9 mouse cellular contexts compared by ENCODE assay signal in the genomic region with DNA sequence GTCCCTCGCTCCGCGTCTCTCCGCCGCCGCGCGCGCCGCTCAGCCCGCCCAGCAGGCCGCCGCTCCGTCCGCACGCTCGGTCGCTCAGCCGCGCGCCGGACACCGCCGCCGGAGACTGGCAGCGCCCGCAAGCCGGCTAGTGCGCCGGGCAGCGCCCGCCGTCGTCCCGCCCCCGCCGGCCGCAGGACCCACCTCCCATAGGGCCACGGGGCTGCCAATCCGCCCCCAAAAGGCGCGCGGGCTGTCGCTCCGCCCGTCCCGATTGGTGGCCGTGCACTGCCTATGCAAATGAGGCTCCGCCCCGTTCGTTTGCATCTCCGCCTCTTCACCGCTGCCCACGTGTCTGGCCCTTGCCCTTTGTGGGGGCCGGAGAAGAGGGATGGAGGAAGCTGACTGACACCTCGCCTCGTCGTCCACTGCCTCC. TPM values are rescaled to one million over a fixed set of nuclear protein-coding genes. Genes with fewer than 3 reads are reported as not detected.
DNase-seq lines count a peak whose midpoint lies in the region; ATAC-seq and TF ChIP-seq lines count a peak whose summit lies in the region.
"Had no signal": no experiment of that assay in that cellular context is flagged by ENCODE, and none has a peak within 500 bp of the region (broad histone marks: within the 10 kb centered on the region; RNA-seq: fewer than 3 reads in every experiment).

No protein-coding gene starts in this region.

- no peaks in the 10 kb centered on the region for H3K9me3 ChIP-seq in heart, embryonic 13.5 days
- no peaks in the 10 kb centered on the region for H3K9me3 ChIP-seq in kidney, postnatal 0 days (replicated peaks; ENCODE audit: low read length)

- no peaks in the 10 kb centered on the region for H3K27me3 ChIP-seq in heart, embryonic 13.5 days (replicated peaks)
- H3K27me3 ChIP-seq in kidney, postnatal 0 days (ENCODE audit: insufficient read depth, low read length), result no peaks in the 10 kb centered on the region
- no peaks in the 10 kb centered on the region for H3K27me3 ChIP-seq in liver, adult 2 months (ENCODE audit: control insufficient read depth, insufficient read depth, low read length)
- no peaks in the 10 kb centered on the region for H3K27me3 ChIP-seq in myocyte (ENCODE audit: control insufficient read depth, insufficient read depth, insufficient read length)

- WGBS in heart, embryonic 13.5 days, result under 1% methylated on average over 49 of the region's 58 CpGs
- WGBS in kidney, postnatal 0 days, result under 1% methylated on average over 55 of the region's 58 CpGs
- 2% methylated on average over 58 of the region's 58 CpGs for WGBS in liver, adult 2 months

- peak overlapping the region; percentile 80 for H3K4me2 ChIP-seq in heart, embryonic 13.5 days
- peak overlapping the region; percentile 70 for H3K4me2 ChIP-seq in kidney, postnatal 0 days (ENCODE audit: low read length)
- peak overlapping the region; percentile 71 for H3K4me2 ChIP-seq in myocyte (ENCODE audit: low read depth)

- peak; percentile 97 for ATAC-seq in CD4-positive, CD25-positive, alpha-beta regulatory T cell, adult 4 months
- ATAC-seq in erythroid progenitor cell, adult 5-6 weeks (replicated peaks; ENCODE audit: low FRiP score, poor library complexity, severe bottlenecking), result peak; percentile 100
- peak; percentile 97 for ATAC-seq in heart, embryonic 13.5 days (ENCODE audit: extremely low read depth, insufficient number of reproducible peaks, low FRiP score, low TSS enrichment)
- peak; percentile 98 for ATAC-seq in kidney, postnatal 0 days (replicated peaks; ENCODE audit: low FRiP score, low read depth)

- H3K9ac ChIP-seq in heart, embryonic 13.5 days, result peak overlapping the region; percentile 90
- H3K9ac ChIP-seq in kidney, postnatal 0 days (ENCODE audit: low read depth, low read length), result peak overlapping the region; percentile 90
- peak overlapping the region; percentile 94 for H3K9ac ChIP-seq in liver, adult 2 months (ENCODE audit: low read depth, low read length)

- no peaks in the 10 kb centered on the region for H3K4me1 ChIP-seq in brown adipose tissue, adult 24 weeks (ENCODE audit: control insufficient read depth, insufficient read depth, insufficient read length, low read length)
- H3K4me1 ChIP-seq in heart, embryonic 13.5 days, result peaks cover 14% of the 10 kb centered on the region
- H3K4me1 ChIP-seq in kidney, postnatal 0 days (replicated peaks; ENCODE audit: insufficient read depth, low read length), result no peaks in the 10 kb centered on the region
- peaks cover 3% of the 10 kb centered on the region; the same call in 1 of the 2 replicates for H3K4me1 ChIP-seq in liver, adult 2 months (ENCODE audit: control insufficient read depth, insufficient read depth, low read length)

- peak; percentile 99 for DNase-seq in kidney, postnatal 0 days (ENCODE audit: low spot score)
- peak; percentile 81 for DNase-seq in liver, adult 2 months (ENCODE audit: extremely low read depth, low read depth, low spot score)
- DNase-seq in spleen, postnatal 4 days (ENCODE audit: low spot score in 2 of 2), result peak; percentile 97 to 98

- H3K36me3 ChIP-seq in heart, embryonic 13.5 days, result no peaks in the 10 kb centered on the region
- no peaks in the 10 kb centered on the region for H3K36me3 ChIP-seq in kidney, postnatal 0 days (ENCODE audit: insufficient read depth, low read length)
- H3K36me3 ChIP-seq in liver, adult 2 months (ENCODE audit: control insufficient read depth, insufficient read depth, low read length), result no peaks in the 10 kb centered on the region
- no peaks in the 10 kb centered on the region for H3K36me3 ChIP-seq in myocyte (ENCODE audit: control insufficient read depth, insufficient read depth)

- peak; percentile 89 for TF ChIP-seq POLR2A in liver, adult 2 months (IDR thresholded peaks at IDR 0.05; ENCODE audit: extremely low read depth, insufficient read depth, low read length)
- TF ChIP-seq POLR2A in myocyte (IDR thresholded peaks at IDR 0.05; ENCODE audit: insufficient read length, low read depth), result peak; percentile 92

- no peak overlapping the region for H3K27ac ChIP-seq in brown adipose tissue, adult 24 weeks (replicated peaks; ENCODE audit: low read depth, low read length)
- peak overlapping the region; percentile 80 for H3K27ac ChIP-seq in heart, embryonic 13.5 days (replicated peaks)
- peak overlapping the region; percentile 95 for H3K27ac ChIP-seq in kidney, postnatal 0 days
- peak overlapping the region; percentile 77; the same call in 1 of the 2 replicates for H3K27ac ChIP-seq in liver, adult 2 months (replicated peaks; ENCODE audit: insufficient read depth, low read depth, low read length)
- H3K27ac ChIP-seq: macrophage had no signal

- TF ChIP-seq CTCF in kidney, postnatal 0 days (IDR thresholded peaks at IDR 0.05; ENCODE audit: low read depth), result no peak
- no peak for TF ChIP-seq CTCF in liver, adult 2 months (IDR thresholded peaks at IDR 0.05; ENCODE audit: low read depth, low read length)

- no peaks in the 10 kb centered on the region; the same call in 1 of the 2 replicates for H3K79me2 ChIP-seq in liver, adult 2 months (ENCODE audit: control insufficient read depth, insufficient read depth, low read length)
- peaks cover 14% of the 10 kb centered on the region for H3K79me2 ChIP-seq in myocyte (ENCODE audit: control insufficient read depth, insufficient read depth)

- peak overlapping the region; percentile 73 for H3ac ChIP-seq in myocyte (ENCODE audit: control insufficient read depth, insufficient read length)

- peak overlapping the region; percentile 91 for H3K4me3 ChIP-seq in brown adipose tissue, adult 24 weeks (ENCODE audit: insufficient read depth, low read depth, low read length)
- H3K4me3 ChIP-seq in heart, embryonic 13.5 days, result peak overlapping the region; percentile 91
- peak overlapping the region; percentile 90 for H3K4me3 ChIP-seq in kidney, postnatal 0 days (replicated peaks; ENCODE audit: low read depth, low read length)
- H3K4me3 ChIP-seq in liver, adult 2 months (ENCODE audit: insufficient read depth, low read depth, low read length), result peak overlapping the region; percentile 99
- H3K4me3 ChIP-seq in myocyte, result peak overlapping the region; percentile 45

TF ChIP-seq in myocyte, 11 proteins besides CTCF, POLR2A, EP300 and RAD21:
- TF ChIP-seq USF1 (IDR thresholded peaks at IDR 0.05; ENCODE audit: low read depth), result peak; percentile 84
- TF ChIP-seq CEBPB (IDR thresholded peaks at IDR 0.05; ENCODE audit: insufficient read depth, poor library complexity, severe bottlenecking), result no peak
- peak; percentile 80 for TF ChIP-seq POLR2AphosphoS2 (IDR thresholded peaks at IDR 0.05; ENCODE audit: insufficient read length, low read depth)
- no peak for TF ChIP-seq TCF12 (IDR thresholded peaks at IDR 0.05; ENCODE audit: insufficient read depth, poor library complexity, severe bottlenecking)
- TF ChIP-seq MAX (IDR thresholded peaks at IDR 0.05; ENCODE audit: low read depth), result no peak
- peak in 1 of 3 experiments; percentile 2 for TF ChIP-seq MYOD1 (IDR thresholded peaks at IDR 0.05; ENCODE audit: control insufficient read depth in 1 of 3, insufficient read length in 2 of 3, low read depth in 2 of 3)
- TF ChIP-seq E2F4 (IDR thresholded peaks at IDR 0.05; ENCODE audit: insufficient read depth), result peak; percentile 70
- no peak for TF ChIP-seq REST (IDR thresholded peaks at IDR 0.05; ENCODE audit: insufficient read depth, insufficient read length)
- TF ChIP-seq MYOG (IDR thresholded peaks at IDR 0.05; ENCODE audit: control insufficient read depth in 1 of 3, insufficient read depth in 1 of 3, insufficient read length in 2 of 3, low read depth in 2 of 3), result no peak
- TF ChIP-seq SRF (IDR thresholded peaks at IDR 0.05; ENCODE audit: control insufficient read depth, insufficient read length, low read depth), result peak; percentile 80

RNA-seq across cellular contexts. Expression of a gene that starts 31.3 kb away (rescaled TPM):
- polyA plus RNA-seq in CD4-positive, CD25-positive, alpha-beta regulatory T cell, adult 4 months (2017; shearing (Covaris generic)), result 10 to 100 TPM; 17.4 to 17.8 TPM
- polyA plus RNA-seq in brown adipose tissue, adult 24 weeks (2012; ENCODE audit: insufficient read depth, insufficient read length, missing spikeins), result 3.9 and 4.1 TPM in 2 replicates
- 5.9 and 6.8 TPM in 2 replicates for total RNA-seq in erythroid progenitor cell, adult 5-6 weeks (2015; ENCODE audit: low replicate concordance)
- 7.6 and 10.6 TPM in 2 replicates for total RNA-seq in erythroid progenitor cell, adult 5-6 weeks (2017; ENCODE audit: low replicate concordance)
- polyA plus RNA-seq in heart, embryonic 13.5 days (2015; fragmentation: Nextera tagmentation; extraction: Ambion mirVana), result 11.8 and 12.1 TPM in 2 replicates
- 16.2 and 20.4 TPM in 2 replicates for polyA plus RNA-seq in kidney, postnatal 0 days (2015; fragmentation: Nextera tagmentation; extraction: Ambion mirVana)
- 25.6 and 30.3 TPM in 2 replicates for total RNA-seq in liver, adult 2 months (2014; rRNA removed)
- 17.7 and 29.8 TPM in 2 replicates for polyA plus RNA-seq in liver, adult 2 months (2012; rRNA removed)
- 11.6 TPM for polyA plus RNA-seq in myocyte (2012; fragmentation: generic; extraction: Trizol)

RNA-seq across cellular contexts. Expression of a gene that starts 44.6 kb away (rescaled TPM):
- not detected for polyA plus RNA-seq in CD4-positive, CD25-positive, alpha-beta regulatory T cell, adult 4 months (2017; shearing (Covaris generic))
- polyA plus RNA-seq in brown adipose tissue, adult 24 weeks (2012; ENCODE audit: insufficient read depth, insufficient read length, missing spikeins), result not detected in 2 replicates
- total RNA-seq in erythroid progenitor cell, adult 5-6 weeks (2015; ENCODE audit: low replicate concordance), result not detected in 2 replicates
- total RNA-seq in erythroid progenitor cell, adult 5-6 weeks (2017; ENCODE audit: low replicate concordance), result not detected in 2 replicates
- polyA plus RNA-seq in heart, embryonic 13.5 days (2015; fragmentation: Nextera tagmentation; extraction: Ambion mirVana), result not detected in 2 replicates
- polyA plus RNA-seq in kidney, postnatal 0 days (2015; fragmentation: Nextera tagmentation; extraction: Ambion mirVana), result not detected in 2 replicates
- not detected in 2 replicates for total RNA-seq in liver, adult 2 months (2014; rRNA removed)
- polyA plus RNA-seq in liver, adult 2 months (2012; rRNA removed), result not detected in 2 replicates
- polyA plus RNA-seq in myocyte (2012; fragmentation: generic; extraction: Trizol), result not detected
- polyA plus RNA-seq: macrophage had no signal

Comparison
In these comparisons a context has a peak if more than half of its experiments do, and no peak if none do; other contexts are left out.
1. H3K4me3 ChIP-seq: peak in every context shown above with its lines; median percentile 99 in liver, adult 2 months; 91 in brown adipose tissue, adult 24 weeks; 91 in heart, embryonic 13.5 days; 90 in kidney, postnatal 0 days; 45 in myocyte.